Mouse (Mus musculus) C2C12 (cell line): ENCODE measurements around the gene Cib4. TPM values are rescaled to one million over a fixed set of nuclear protein-coding genes. Genes with fewer than 3 reads are reported as not detected.

Source experiments
- H3K27me3 ChIP-seq: one replicate; pipeline ENCODE4 v1.6.1; 2011; ENCODE audit not compliant: control insufficient read depth, insufficient read depth, insufficient read length
- H3K36me3 ChIP-seq: one replicate; pipeline ENCODE4 v1.6.1; 2011; ENCODE audit not compliant: control insufficient read depth, insufficient read depth
- H3K4me3 ChIP-seq: one replicate; pipeline ENCODE4 v1.5.1; 2011; ENCODE audit warnings: mild to moderate bottlenecking, control low read depth; ENCODE audit not compliant: poor library complexity, insufficient read depth, severe bottlenecking
- H3K79me2 ChIP-seq: one replicate; pipeline ENCODE4 v1.6.1; 2011; ENCODE audit not compliant: control insufficient read depth, insufficient read depth
- H3K79me3 ChIP-seq: one replicate; pipeline ENCODE4 v1.6.1; 2011; ENCODE audit warnings: low read depth, control low read depth
- H3ac ChIP-seq: one replicate; pipeline ENCODE3; 2011; ENCODE audit warnings: low read depth; ENCODE audit not compliant: control insufficient read depth, insufficient read length
- CEBPB ChIP-seq: IDR thresholded peaks from one replicate; pipeline ENCODE4 v1.6.1; 2011; ENCODE audit warnings: low read depth, mild to moderate bottlenecking, control low read depth, moderate library complexity
- CTCF ChIP-seq: IDR thresholded peaks from one replicate; pipeline ENCODE4 v1.5.1; 2011; ENCODE audit not compliant: control insufficient read depth, insufficient read depth, insufficient read length
- FOSL1 ChIP-seq: IDR thresholded peaks from one replicate; pipeline ENCODE4 v1.8.0; 2011; ENCODE audit warnings: mild to moderate bottlenecking, low read length; ENCODE audit not compliant: poor library complexity, insufficient read depth, severe bottlenecking
- MAX ChIP-seq: IDR thresholded peaks from one replicate; pipeline ENCODE4 v1.6.1; 2011; ENCODE audit warnings: mild to moderate bottlenecking, control low read depth
- MYOD1 ChIP-seq: IDR thresholded peaks from one replicate; pipeline ENCODE4 v1.6.1; 2011; ENCODE audit warnings: low read depth; ENCODE audit not compliant: control insufficient read depth, insufficient read length
- MYOG ChIP-seq: IDR thresholded peaks from one replicate; pipeline ENCODE4 v1.6.1; 2011; ENCODE audit not compliant: control insufficient read depth, insufficient read length; ENCODE audit errors: extremely low read depth
- USF1 ChIP-seq: IDR thresholded peaks from one replicate; pipeline ENCODE4 v1.6.1; 2011; ENCODE audit warnings: low read depth, mild to moderate bottlenecking, control low read depth, moderate library complexity
- polyA plus RNA-seq: library from polyadenylated mRNA; unstranded; fragments of >200 nt; fragmentation: generic; extraction: Trizol; gene quantifications from one replicate; pipeline ENCODE4 v1.2.1, GENCODE M21; 2012; ENCODE audit warnings: missing spikeins

Gene Cib4
- polyA plus RNA-seq, 1 experiment = not detected

- Histone ChIP-seq H3ac (no peak overlapping the region), H3K79me3 (no peaks in the 10 kb centered on the region), H3K36me3 (no peaks in the 10 kb centered on the region), H3K27me3 (peaks cover 72% of the 10 kb centered on the region), H3K79me2 (no peaks in the 10 kb centered on the region), H3K4me3 (no peak overlapping the region)
- TF ChIP-seq MYOG (no peak), MAX (no peak), CEBPB (no peak)
Observed at GRCm38 (mm10) chr5:30552006-30552405, 6.4 kb upstream of the Cib4 start.

GRCm38 (mm10) chr5:30551022-30551638 is 5.5 kb upstream of the Cib4 start:
- TF ChIP-seq MYOD1 (no peak), MAX (no peak), CEBPB (no peak), USF1 (no peak), MYOG (no peak), FOSL1 (no peak), CTCF (no peak)

DNA sequence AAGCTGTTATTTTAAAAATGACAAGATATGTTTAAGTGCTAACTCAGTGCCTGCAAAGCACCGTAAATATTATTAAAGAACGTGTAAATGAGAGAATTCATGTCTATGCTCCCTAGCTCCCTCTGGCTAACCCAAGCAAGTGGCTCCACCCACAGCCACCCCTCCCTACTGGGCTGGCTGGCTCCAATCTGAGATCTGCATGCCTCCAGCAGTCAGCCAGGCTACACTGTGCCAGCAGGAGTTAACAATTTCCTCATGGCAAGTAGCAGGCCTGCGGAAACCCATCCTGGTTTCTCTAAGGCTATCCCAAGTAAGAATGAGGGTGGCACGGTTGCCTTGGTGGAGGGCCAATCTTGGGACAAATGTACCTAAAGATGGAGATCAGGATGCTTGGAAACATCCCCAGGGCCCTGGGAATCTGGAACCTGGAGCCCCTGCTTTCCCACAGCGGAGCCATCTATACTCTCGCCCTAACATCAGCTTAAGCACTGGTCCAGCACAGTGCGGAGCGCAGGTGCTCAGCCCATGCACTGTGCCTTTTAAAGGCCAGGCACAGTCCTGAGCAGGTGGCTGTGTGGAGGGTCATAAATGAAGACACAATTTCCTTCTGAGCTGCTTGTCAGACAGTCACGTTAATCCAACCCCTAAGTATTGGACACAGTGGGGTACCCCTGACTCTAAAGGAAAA is 4.8 kb upstream of the Cib4 start:
- Histone ChIP-seq H3K4me3 (no peak overlapping the region), H3K36me3 (no peaks in the 10 kb centered on the region), H3K79me3 (no peaks in the 10 kb centered on the region), H3K27me3 (peaks cover 74% of the 10 kb centered on the region), H3ac (no peak overlapping the region), H3K79me2 (no peaks in the 10 kb centered on the region)
- TF ChIP-seq MAX (no peak), CTCF (no peak), CEBPB (no peak), MYOD1 (no peak), USF1 (no peak), FOSL1 (no peak)

More at GRCm38 (mm10) chr5:30551022-30551638, 5.5 kb upstream of the Cib4 start:
- Histone ChIP-seq H3K36me3 (no peaks in the 10 kb centered on the region), H3K27me3 (peaks cover 72% of the 10 kb centered on the region), H3ac (no peak overlapping the region), H3K4me3 (no peak overlapping the region), H3K79me3 (no peaks in the 10 kb centered on the region), H3K79me2 (no peaks in the 10 kb centered on the region)

DNA sequence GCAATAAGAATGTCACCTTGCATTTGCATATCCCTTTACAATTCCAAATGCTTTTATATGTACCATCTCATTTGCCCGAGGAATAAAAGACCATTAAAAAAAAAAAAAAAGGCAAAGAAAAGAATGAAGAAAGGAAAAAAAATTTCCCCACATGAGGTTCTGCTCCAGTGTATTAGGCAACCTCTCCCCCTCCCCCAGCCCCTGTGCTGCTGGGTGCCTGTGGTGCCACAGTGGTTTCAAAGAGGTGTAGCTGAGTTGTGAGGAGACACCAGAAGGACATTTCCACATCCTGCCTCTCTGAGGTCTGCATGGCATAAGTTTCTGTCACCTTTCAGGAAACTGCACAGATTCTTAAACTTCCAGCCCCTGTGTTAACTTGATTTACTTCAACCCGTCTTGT is 3.0 kb upstream of the Cib4 start:
- no peak for TF ChIP-seq CEBPB
- no peak for TF ChIP-seq MYOD1
- no peak for TF ChIP-seq CTCF
- TF ChIP-seq MAX = no peak
- no peak for TF ChIP-seq USF1
- no peak for TF ChIP-seq FOSL1
- peaks cover 70% of the 10 kb centered on the region for H3K27me3 ChIP-seq
- H3K36me3 ChIP-seq = no peaks in the 10 kb centered on the region

GRCm38 (mm10) chr5:30536051-30536570 is 9.5 kb downstream of the Cib4 start:
- TF ChIP-seq MYOD1 = no peak
- no peak for TF ChIP-seq MAX
- no peak for TF ChIP-seq CTCF
- no peak for TF ChIP-seq USF1
- TF ChIP-seq CEBPB = no peak
- TF ChIP-seq FOSL1 = no peak
- TF ChIP-seq MYOG = no peak
- no peak overlapping the region for H3K4me3 ChIP-seq
- H3K79me3 ChIP-seq = no peaks in the 10 kb centered on the region
- no peak overlapping the region for H3ac ChIP-seq
- H3K36me3 ChIP-seq = no peaks in the 10 kb centered on the region
- H3K27me3 ChIP-seq = peaks cover 73% of the 10 kb centered on the region
- no peaks in the 10 kb centered on the region for H3K79me2 ChIP-seq

More for the DNA sequence above, 3.0 kb upstream of the Cib4 start:
- Histone ChIP-seq H3K4me3 (no peak overlapping the region), H3K79me2 (no peaks in the 10 kb centered on the region), H3ac (no peak overlapping the region), H3K79me3 (no peaks in the 10 kb centered on the region)

GRCm38 (mm10) chr5:30534637-30535036 is 11.0 kb downstream of the Cib4 start:
- Histone ChIP-seq H3K79me3 (no peaks in the 10 kb centered on the region), H3K27me3 (peaks cover 77% of the 10 kb centered on the region), H3K36me3 (no peaks in the 10 kb centered on the region), H3ac (no peak overlapping the region), H3K4me3 (no peak overlapping the region), H3K79me2 (no peaks in the 10 kb centered on the region)
- TF ChIP-seq MYOG (no peak), CTCF (no peak), FOSL1 (no peak), MAX (no peak), USF1 (no peak), MYOD1 (no peak), CEBPB (no peak)
